Mouse (Mus musculus): ENCODE measurements at regions not wholly inside any gene's neighbourhood (a gene's known extent, or its start where the extent isn't known, plus 50 kb on each side); places are given as distances from the start of the nearest gene placed in this dataset.
A peak's percentile ranks its signal among the peaks of the same experiment; 100 is the strongest.
"Not testable (repeated sequence)": the region's sequence is repeated elsewhere in the genome, so short reads cannot be mapped to it uniquely, and the experiment has no call there.

DNA sequence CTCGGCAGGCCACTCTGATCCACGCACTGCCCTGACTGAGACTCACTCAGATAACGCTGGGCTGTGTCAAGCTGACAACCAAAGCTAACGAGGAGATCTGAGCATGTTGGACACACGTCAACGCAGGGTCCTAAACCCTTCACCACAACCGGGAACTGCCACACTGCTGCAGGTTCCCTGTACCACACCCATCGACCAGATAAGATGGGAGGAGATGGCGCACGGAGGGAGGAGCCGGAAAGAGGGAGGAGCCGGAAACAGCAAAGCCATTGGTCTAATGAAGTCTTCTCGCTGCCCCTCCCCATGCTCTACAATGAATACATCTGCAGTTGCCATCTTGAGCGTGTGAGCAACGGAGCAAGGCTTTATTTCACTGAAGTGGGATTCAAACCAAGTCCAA lies 182.9 kb upstream of the Rpl38 start:
- DNase-seq (ENCODE audit: low spot score) = no peak

DNA sequence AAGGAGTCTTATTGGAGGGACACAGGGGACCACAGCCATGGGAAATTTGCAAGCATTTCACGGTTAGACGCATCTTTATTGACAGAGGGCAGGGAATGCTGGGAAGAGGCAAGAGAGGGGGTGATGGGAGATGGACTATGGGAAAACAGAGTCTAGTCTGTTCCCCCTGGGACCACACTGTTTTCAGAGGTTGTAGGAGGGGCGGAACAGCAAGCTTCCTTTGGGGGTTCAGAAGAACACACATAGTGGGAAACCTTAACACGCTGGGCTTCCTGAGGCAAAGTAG lies 183.7 kb upstream of the Rpl38 start:
- no peak for DNase-seq (ENCODE audit: low spot score)

DNA sequence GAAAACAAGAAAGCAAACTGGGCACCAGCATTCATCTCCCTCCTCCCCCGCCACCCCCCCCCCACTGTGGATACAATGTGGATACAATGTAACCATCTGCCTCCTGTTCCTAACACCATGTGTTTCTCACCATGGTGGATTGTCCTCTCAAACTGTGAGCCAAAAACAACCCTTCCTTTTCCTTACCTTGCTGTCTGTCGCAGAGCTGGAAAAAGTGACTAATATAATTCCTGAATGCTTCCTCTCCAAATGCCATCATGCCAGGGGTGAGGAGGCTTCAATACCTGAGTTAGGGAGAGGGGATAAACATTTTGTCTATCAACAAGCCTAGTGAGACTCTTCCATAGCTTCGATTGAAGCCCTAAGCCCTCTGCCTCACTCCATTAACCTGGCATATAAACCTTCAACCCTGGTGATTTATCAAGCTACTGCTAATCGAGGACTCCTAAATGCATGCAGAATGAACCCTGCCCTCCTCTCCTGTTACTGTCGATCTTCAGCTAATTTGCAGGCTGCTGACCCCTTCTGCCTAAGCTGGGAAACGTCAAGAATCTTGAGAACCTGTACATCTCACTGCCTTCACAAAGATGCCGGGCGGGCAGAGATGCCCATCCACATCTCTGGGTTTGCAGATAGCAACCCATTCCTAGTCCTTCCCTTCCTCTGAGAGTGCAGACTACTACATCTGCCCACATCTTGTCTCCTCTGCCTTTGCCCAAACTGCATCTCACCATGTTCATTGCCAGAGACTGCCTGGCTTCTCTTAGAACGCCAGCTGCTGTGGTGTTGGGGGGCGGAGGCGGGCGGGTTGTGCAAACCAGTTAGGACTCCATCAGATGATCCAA lies 184.3 kb upstream of the Rpl38 start:
- no peak for DNase-seq (ENCODE audit: low spot score)

DNA sequence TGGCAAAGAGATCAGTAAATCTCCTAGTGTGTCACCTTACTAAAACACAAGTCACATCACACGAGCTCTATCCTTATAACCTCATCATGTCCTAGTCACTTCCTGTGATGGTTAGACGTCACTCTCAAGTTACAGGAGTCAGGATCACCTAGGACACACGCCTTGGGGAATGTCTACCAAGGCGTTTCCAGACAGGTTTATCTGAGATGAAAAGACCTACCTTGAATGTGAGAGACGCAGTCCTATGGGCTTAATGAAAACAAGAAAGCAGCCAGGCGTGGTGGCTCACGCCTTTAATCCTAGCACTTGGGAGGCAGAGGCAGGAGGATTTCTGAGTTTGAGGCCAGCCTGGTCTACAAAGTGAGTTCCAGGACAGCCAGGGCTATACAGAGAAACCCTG lies 185.0 kb upstream of the Rpl38 start:
- DNase-seq (ENCODE audit: low spot score) = not testable (repeated sequence)

DNA sequence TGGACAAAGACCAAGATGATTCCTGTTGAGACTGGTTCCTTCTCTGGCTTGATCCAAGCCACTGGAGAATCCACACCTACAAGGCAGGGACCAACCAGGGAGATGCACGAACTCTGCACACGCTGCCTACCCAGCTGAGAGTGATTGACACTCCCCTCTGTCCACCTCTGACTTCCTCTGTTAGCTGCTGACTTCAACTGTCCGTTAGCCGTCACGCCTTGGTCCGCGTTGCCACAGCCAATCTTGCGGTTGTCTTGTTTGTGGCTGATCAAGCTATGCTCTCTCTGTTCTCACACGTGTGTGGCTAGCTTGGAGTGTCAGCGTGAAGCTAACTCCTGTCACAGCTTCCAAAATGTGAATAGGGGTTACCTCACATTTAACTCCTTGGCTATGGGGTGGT lies 186.3 kb upstream of the Rpl38 start:
- no peak for DNase-seq (ENCODE audit: low spot score)

DNA sequence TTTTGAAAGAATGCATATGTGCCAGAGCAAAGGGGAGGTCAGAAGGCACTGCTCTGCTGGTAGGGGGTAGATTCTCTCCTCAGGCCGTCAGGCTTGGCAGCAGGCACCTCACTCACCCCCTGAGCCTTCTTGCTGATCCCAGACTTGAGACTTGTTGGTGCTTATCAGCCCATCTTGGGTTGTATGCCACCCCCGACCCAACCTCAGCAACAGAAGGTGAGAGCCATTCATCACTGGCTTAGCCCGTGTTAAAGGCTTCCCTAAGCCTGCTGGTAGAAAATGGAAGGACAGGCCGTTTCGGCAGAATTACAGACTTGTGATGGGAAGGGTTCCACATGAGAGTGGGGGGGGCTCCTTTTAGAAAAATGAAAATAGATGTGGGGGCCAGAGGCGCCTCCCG lies 187.3 kb upstream of the Rpl38 start:
- no peak for DNase-seq (ENCODE audit: low spot score)

DNA sequence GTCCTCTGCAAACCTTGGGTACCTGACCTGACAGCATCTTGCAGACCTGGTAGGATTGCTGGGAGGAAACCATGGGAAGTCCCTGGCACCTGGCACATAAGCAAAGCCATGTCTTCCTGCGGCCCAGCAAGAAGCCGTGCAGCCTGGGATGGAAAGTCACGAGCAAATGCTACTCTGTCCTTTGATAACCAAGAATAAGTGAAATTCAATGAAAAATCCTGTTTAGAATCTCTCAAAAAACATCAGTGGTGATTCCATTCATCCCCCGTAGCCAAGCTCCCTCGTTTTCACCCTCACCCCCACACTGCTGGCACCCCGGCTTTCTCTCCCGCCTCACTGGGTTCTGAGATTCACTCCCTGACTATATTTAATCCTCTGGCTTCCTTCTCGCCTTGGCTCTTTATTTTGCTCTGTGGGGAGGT lies 188.2 kb upstream of the Rpl38 start:
- DNase-seq (ENCODE audit: low spot score) = no peak

DNA sequence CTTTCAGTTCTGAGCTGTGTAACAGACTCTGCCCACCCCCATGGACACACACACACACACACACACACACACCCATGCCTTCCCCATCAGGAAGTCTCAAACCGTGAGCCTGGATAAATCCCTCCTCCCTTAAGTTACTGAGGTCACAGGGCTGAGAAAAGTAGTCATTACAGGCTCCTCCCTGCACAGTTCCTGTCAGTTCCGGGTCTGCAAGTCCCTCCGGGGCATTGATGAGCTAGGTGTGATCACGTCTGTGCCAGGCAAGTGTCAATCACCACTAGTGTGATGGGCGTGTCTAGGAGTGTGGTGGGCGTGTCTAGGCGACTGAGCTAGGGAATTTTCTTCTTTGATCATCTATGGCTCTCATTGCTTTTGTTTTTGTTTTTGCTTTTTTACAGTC lies 189.6 kb upstream of the Rpl38 start:
- DNase-seq (ENCODE audit: low spot score) = no peak

DNA sequence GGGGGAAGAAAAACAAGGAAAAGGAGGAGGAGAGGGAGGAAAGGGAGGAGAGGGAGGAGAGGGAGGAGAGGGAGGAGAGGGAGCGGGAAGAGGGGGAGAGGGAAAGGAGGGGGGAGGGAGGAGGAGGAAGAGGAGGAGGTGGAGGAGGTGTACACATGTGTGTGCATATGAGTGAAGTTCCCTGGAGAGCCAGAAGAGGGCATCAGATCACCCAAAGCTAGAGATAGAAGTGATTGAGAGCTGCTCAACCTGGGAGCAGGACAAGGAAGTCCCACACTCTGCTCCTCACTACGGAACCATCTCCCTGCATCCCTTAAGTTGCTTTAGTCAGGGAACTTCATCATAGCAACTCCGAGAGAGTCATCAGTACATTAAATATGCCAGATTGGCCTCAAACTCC lies 191.0 kb upstream of the Rpl38 start:
- no peak for DNase-seq (ENCODE audit: low spot score)

DNA sequence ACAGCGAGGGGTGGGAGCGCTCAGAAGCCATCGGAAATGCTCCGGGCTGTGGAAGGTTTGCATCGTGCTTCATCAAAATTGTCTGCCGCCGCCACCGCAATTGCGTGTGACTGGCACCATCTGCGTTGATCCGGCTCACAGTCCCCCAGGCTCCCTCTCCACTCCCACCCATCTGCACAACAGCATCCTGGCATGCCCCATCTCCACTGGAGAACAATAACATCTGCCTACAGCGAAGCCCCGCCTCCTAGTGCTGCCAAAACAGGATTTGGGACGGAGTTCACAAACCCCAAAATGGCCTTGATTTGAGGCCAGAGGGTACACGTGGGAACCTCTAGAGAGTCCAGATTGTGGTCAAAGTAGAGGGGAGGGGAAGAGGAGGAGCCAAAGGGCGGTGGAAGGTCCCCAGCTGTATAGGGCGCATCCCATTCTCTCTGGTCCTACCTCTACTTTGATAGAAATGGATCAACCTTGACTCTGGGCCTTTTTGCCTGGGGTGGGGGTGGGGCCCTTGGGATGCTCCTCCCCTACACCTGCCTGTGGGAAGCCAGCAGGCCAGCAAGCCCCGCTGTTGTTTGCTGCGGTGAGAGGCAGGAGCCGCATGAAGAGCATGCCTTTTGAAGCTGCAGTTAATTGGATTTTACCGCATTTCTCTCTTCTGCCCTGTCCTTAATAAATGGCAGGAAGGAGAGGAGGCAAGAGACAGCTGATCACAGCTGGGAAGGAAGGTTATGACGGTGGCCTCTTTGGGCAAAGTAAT lies 195.6 kb upstream of the Rpl38 start:
- DNase-seq (ENCODE audit: low spot score) = no peak

DNA sequence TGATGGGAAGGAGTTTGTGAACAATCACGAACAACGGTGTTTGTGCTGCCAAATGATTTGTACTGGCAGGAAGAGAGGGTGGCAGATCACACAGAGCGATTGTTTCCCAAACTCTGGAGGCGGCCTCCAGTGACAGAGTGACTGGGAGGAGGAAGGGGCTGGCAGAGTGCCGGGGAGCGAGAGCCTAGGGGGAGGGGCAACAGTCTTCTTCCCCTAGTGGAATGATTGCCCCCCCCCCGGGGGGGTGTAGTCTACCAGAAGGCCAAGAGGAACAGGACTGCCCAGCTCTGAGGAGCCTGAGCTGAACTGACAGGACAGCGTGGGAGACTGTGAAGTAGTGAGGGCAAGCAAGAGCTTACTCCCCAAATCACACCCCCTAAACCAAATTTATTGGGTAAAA lies 199.9 kb upstream of the Rpl38 start:
- peak; percentile 26 for DNase-seq (ENCODE audit: low spot score)

DNA sequence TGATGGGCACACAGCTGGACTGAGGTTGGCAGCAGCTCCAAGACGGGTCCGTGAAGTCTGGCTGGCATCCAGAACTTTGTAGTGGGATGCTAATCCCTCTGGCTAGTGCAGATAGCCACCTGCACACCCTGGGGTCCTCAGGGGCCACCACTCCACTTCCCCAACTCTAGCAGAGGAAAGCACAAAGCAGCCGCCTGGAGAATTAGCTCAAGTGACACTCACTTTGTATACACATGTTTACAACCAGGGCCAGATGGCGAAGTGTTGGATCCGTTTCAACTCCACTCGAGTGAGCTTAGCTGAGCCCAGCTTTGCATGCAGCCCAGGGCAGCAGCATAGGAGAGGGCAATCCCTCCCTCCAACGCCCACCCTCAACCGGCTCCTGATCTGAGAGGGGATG lies 200.5 kb upstream of the Rpl38 start:
- DNase-seq (ENCODE audit: low spot score) = no peak

DNA sequence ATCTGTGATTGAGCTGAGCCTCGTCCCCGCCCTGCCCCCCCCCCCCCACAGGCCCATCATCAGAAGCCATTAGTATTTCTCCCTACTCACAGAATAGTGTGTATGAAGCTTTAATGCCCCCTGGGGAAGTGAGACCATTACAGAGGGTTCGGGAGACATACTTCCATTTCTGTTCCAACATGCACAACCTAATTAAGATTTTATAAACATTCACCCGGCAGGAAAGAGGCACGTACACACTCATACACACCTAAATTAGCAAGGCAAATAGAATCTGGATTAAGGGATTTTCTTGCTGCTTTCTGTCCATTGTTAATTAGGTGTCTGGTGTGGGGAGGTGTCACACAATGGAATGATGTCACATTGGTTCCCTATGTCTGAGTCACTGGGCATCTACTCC lies 202.8 kb upstream of the Rpl38 start:
- DNase-seq (ENCODE audit: low spot score) = no peak

DNA sequence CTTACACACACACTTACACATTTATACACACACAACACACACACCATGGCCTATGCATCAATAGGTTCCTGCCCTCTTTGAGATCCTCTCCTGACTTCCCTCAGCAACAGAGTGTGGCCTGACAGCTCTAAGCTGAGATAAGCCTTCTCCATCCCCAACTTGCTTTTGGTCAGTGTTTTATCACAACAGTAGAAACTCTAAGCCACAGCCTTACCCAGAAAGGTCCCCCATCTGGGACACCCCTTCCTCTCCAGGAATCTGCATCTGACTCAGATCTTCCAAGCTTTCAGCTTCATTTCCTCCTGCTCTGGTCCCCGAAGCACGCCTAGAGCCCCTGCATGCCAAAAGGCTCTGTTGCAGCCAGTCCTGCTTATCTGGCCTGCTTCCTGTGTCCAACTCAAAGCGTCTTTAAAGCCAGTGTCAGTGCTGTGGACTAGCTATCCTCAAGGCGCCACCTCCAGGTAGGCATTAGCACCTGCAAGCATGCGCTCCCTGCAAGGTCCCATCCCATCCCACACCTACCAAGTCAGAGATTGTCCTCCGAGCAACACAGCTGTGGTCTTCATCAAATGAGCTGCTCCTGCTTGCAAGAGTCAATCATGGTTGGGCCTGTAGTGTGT lies 205.5 kb upstream of the Rpl38 start:
- DNase-seq (ENCODE audit: low spot score) = peak; percentile 10

DNA sequence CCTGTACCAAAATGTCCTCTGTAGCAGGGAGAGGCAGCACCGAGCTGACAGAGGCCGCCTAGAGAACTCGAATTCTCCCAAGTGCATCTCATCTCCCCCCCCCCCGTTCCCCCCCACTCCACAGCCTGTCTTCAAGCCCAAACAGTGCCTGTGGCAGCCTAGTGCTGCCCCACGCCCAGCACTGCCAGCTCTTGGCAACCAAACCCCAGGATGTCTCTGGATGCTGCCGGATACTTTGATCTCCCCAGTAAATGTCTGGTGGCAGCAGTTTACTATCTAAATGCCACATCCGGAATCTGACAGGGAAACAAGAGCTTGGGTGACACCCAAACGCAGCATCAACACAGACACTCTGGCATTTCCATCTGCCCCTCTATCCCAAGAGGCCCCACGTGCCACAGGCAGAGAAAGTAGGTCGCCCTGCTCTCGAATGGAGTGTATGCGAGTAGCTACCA lies 213.4 kb upstream of the Rpl38 start:
- no peak for DNase-seq (ENCODE audit: low spot score)

DNA sequence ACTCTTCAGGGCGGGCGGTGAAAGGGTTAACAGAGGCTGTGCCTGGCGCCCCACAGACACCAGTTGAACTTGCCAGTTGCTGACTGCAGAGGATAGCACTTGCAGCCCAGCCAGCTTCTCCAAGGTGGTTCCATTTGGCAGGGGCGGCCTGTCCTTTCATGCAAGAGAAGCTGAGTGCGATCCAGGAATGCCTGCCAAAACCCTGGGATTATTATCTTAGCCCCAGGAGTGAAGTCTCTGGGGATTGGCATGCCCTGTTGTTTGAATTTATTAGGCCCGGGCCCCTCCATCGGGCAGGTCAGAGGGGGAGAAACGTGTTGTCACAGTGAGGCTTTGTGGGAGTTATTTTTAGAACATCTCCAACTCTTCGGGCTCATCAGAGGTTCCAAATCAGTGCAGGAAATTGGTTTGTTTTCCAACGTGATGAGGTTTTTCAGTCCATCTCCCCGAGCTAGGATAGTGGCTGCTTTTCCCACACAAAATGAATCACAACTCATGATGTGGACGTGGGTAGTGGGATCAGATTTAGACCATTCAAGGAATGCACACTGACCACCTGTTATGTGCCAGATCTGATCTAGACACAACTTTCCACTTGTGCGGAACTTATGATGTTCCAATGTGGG lies 219.4 kb upstream of the Rpl38 start:
- peak; percentile 8 for DNase-seq (ENCODE audit: low spot score)

DNA sequence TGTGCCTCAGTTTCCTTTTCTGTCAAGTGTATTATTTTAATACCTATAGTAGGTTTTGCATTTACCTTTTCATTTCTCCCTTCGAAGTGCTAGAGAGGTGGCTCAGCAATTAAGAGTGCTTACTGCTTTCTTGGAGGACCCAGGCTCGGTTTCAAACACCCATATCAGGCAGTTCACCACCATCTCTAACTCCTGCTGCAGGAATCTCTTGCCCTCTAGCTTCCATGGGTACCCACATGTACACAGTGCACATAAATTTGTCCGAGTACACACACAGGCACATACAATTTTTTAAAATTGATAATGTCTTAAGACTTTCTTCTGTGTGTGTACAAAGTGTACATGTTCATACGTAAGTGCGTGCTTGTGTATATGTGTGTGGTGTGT lies 220.9 kb upstream of the Rpl38 start:
- DNase-seq (ENCODE audit: low spot score) = no peak

DNA sequence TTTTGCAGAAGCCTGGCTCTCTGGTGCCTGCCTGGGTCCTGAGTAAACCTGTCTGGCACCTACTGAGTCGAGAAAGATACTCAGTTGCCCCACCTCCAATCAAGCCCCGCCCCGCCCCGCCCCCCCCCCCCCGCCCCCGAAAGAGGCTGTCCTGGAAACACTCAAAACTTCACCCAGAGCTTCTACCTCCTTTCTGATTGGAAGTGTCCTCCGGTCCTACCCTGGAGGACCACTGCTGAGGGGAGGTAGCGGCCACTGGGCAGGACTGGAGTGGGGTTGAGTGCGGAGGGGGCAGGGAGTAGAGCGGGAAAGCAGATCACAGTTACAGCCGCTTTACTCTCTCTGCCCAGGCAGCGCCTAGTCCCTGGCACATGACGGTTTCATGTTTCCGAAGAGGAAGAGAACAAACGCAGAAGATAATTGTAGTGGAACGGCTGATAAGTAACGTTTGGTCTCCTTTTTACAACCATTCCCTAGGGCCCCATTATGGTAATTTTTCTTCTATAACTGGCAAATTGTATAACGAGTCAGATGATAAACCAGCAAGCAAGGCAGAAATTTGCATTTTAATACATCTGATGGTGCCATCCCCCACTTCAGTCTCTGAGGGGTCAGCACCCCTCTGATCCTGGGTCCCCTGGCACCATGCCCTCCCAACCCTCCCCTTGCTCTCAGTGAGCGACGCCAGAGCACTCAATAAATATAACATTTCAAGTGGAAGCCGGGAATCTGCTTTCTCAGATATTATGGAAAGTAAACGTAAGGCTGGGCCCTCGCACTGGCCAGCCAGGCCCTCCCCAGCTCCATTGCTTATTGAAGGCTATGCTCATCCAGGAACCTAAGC lies 221.5 kb upstream of the Rpl38 start:
- DNase-seq (ENCODE audit: low spot score) = peak; percentile 12

DNA sequence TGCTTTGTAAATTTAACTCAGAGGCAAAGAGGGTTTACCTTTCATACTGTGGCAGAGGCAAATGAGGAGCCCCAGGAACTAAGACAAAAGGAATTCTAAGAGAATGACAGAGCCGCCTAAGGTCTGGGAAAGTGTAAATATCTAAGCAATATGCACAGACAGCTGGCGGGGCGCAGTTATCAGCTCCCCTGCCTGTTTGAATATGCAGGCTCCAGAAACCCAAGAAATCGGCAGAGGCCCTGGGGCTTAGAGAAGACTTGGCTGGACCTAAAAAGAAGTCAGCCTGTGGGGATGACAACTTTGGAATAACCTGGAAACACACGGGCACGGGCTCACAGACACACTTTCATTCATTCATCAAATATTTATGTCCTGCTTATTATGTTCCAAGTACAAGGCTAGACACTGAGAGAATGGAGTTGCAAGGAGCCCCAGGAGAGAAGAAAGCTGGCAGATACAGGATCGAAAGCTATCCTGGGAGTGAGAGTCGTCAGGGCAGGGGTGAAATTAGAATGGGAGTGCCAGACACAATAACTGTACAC lies 222.2 kb upstream of the Rpl38 start:
- DNase-seq (ENCODE audit: low spot score) = no peak

DNA sequence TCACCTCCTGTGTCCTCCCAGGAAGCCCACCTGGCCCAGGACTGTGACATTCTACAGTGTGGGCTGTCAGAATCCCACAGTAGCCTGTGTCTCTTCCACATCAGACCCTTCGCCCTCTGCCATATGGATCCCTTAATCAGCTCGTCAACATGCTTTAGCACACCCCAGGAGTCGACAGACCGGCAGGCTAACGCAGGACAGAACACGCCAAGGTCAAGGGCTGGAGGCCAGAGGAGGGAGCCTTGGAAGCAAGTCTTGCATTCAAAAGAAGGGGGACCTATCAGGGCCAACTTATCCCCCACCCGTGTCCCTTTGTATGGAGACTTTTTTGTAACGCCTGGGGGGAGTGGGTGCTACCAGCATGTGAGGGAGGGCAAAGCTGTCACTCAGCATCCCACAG lies 224.1 kb upstream of the Rpl38 start:
- DNase-seq (ENCODE audit: low spot score) = no peak

DNA sequence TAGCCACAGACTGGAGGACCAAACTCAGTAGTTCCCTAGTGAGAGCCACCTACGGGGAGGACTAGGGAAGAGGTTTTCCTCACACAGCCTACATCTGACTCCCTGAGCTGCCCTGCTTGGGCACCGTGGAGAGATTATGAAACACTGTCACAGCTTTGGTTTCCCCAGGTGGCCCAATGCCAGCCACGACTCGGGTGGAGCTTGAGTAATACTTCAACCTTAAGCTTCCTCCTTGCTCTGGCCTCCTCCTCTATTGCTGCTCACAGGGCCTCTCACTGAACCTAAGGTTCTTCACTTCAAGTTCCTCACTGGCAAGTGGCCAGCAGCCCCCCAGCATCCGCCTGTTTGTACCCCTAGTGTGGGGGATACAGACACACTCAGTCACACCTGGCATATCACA lies 224.9 kb upstream of the Rpl38 start:
- DNase-seq (ENCODE audit: low spot score) = no peak

DNA sequence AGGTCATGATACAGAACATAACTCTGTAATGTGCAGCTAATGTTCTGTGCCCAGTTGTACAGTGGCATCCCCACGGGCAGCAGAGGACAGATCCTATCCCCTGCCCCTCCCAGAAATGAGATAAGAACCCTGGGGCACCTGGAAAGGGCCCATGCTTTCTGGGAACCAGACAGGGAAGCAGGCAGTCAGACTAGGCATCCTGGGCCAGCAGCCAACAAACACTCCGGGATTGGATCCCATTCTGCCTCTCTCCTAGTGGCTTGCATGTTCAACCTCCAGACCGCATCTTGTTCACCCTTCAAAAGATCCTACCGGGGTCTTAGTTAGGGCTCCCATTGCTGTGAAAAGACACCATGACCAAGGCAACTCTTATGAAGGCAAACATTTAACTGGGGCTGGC lies 229.0 kb upstream of the Rpl38 start:
- no peak for DNase-seq (ENCODE audit: low spot score)

Data from urinary bladder, postnatal 25 days (tissue).